Mouse (Mus musculus) C2C12 (cell line): ENCODE measurements around the gene Ldhd. TPM values are rescaled to one million over a fixed set of nuclear protein-coding genes. Genes with fewer than 3 reads are reported as not detected.

Experiments used
- H3K27me3 ChIP-seq: one replicate; pipeline ENCODE4 v1.6.1; 2011; ENCODE audit not compliant: control insufficient read depth, insufficient read depth, insufficient read length
- H3K36me3 ChIP-seq: one replicate; pipeline ENCODE4 v1.6.1; 2011; ENCODE audit not compliant: control insufficient read depth, insufficient read depth
- H3K4me3 ChIP-seq: one replicate; pipeline ENCODE4 v1.5.1; 2011; ENCODE audit warnings: mild to moderate bottlenecking, control low read depth; ENCODE audit not compliant: poor library complexity, insufficient read depth, severe bottlenecking
- H3K79me2 ChIP-seq: one replicate; pipeline ENCODE4 v1.6.1; 2011; ENCODE audit not compliant: control insufficient read depth, insufficient read depth
- H3K79me3 ChIP-seq: one replicate; pipeline ENCODE4 v1.6.1; 2011; ENCODE audit warnings: low read depth, control low read depth
- H3ac ChIP-seq: one replicate; pipeline ENCODE3; 2011; ENCODE audit warnings: low read depth; ENCODE audit not compliant: control insufficient read depth, insufficient read length
- CEBPB ChIP-seq: IDR thresholded peaks from one replicate; pipeline ENCODE4 v1.6.1; 2011; ENCODE audit warnings: low read depth, mild to moderate bottlenecking, control low read depth, moderate library complexity
- CTCF ChIP-seq: IDR thresholded peaks from one replicate; pipeline ENCODE4 v1.5.1; 2011; ENCODE audit not compliant: control insufficient read depth, insufficient read depth, insufficient read length
- FOSL1 ChIP-seq: IDR thresholded peaks from one replicate; pipeline ENCODE4 v1.8.0; 2011; ENCODE audit warnings: mild to moderate bottlenecking, low read length; ENCODE audit not compliant: poor library complexity, insufficient read depth, severe bottlenecking
- MAX ChIP-seq: IDR thresholded peaks from one replicate; pipeline ENCODE4 v1.6.1; 2011; ENCODE audit warnings: mild to moderate bottlenecking, control low read depth
- MYOD1 ChIP-seq: IDR thresholded peaks from one replicate; pipeline ENCODE4 v1.6.1; 2011; ENCODE audit warnings: low read depth; ENCODE audit not compliant: control insufficient read depth, insufficient read length
- MYOG ChIP-seq: IDR thresholded peaks from one replicate; pipeline ENCODE4 v1.6.1; 2011; ENCODE audit not compliant: control insufficient read depth, insufficient read length; ENCODE audit errors: extremely low read depth
- USF1 ChIP-seq: IDR thresholded peaks from one replicate; pipeline ENCODE4 v1.6.1; 2011; ENCODE audit warnings: low read depth, mild to moderate bottlenecking, control low read depth, moderate library complexity
- polyA plus RNA-seq: library from polyadenylated mRNA; unstranded; fragments of >200 nt; fragmentation: generic; extraction: Trizol; gene quantifications from one replicate; pipeline ENCODE4 v1.2.1, GENCODE M21; 2012; ENCODE audit warnings: missing spikeins

The Ldhd gene
- polyA plus RNA-seq, 1 experiment = 0.06 TPM

GRCm38 (mm10) chr8:111619936-111620335, 10.2 kb downstream of the Ldhd start:
- H3K27me3 ChIP-seq = no peaks in the 10 kb centered on the region
- H3K79me2 ChIP-seq = peaks cover 18% of the 10 kb centered on the region
- H3K79me3 ChIP-seq = no peaks in the 10 kb centered on the region
- H3K36me3 ChIP-seq = peaks cover 19% of the 10 kb centered on the region
- no peak for TF ChIP-seq FOSL1
- no peak for TF ChIP-seq CEBPB
- no peak for TF ChIP-seq MAX
- TF ChIP-seq MYOD1 = no peak
- TF ChIP-seq MYOG = no peak
- no peak for TF ChIP-seq USF1
- no peak for TF ChIP-seq CTCF
- no peak overlapping the region for H3K4me3 ChIP-seq
- no peak overlapping the region for H3ac ChIP-seq

- no peak for TF ChIP-seq MAX
- no peak for TF ChIP-seq CTCF
- TF ChIP-seq USF1 = no peak
- no peak for TF ChIP-seq FOSL1
- no peak for TF ChIP-seq CEBPB
- TF ChIP-seq MYOG = no peak
- no peak for TF ChIP-seq MYOD1
- Histone ChIP-seq H3ac (no peak overlapping the region), H3K79me2 (peaks cover 27% of the 10 kb centered on the region), H3K27me3 (no peaks in the 10 kb centered on the region), H3K36me3 (peaks cover 19% of the 10 kb centered on the region), H3K79me3 (peaks cover 5% of the 10 kb centered on the region), H3K4me3 (no peak overlapping the region)
Measured at GRCm38 (mm10) chr8:111618273-111618672, 11.9 kb downstream of the Ldhd start.

- peaks cover 5% of the 10 kb centered on the region for H3K79me3 ChIP-seq
- no peak overlapping the region for H3K4me3 ChIP-seq
- H3ac ChIP-seq = no peak overlapping the region
- H3K79me2 ChIP-seq = peaks cover 27% of the 10 kb centered on the region
- peaks cover 18% of the 10 kb centered on the region for H3K36me3 ChIP-seq
- H3K27me3 ChIP-seq = no peaks in the 10 kb centered on the region
- TF ChIP-seq CTCF (no peak), FOSL1 (no peak), MYOD1 (no peak), USF1 (no peak), MYOG (no peak), MAX (no peak), CEBPB (no peak)
Measured at GRCm38 (mm10) chr8:111617812-111618211, 12.4 kb downstream of the Ldhd start.

- H3K4me3 ChIP-seq = no peak overlapping the region
- H3ac ChIP-seq = no peak overlapping the region
- no peaks in the 10 kb centered on the region for H3K27me3 ChIP-seq
- peaks cover 6% of the 10 kb centered on the region for H3K79me3 ChIP-seq
- peaks cover 18% of the 10 kb centered on the region for H3K36me3 ChIP-seq
- TF ChIP-seq MYOG = no peak
- no peak for TF ChIP-seq MYOD1
- TF ChIP-seq USF1 = no peak
- no peak for TF ChIP-seq FOSL1
- TF ChIP-seq CEBPB = no peak
- TF ChIP-seq CTCF = no peak
- no peak for TF ChIP-seq MAX
- peaks cover 33% of the 10 kb centered on the region for H3K79me2 ChIP-seq
Measured at GRCm38 (mm10) chr8:111614786-111615701, 15.1 kb downstream of the Ldhd start.

GRCm38 (mm10) chr8:111613181-111613580, 17.0 kb downstream of the Ldhd start:
- Histone ChIP-seq H3ac (no peak overlapping the region), H3K79me2 (peaks cover 46% of the 10 kb centered on the region), H3K79me3 (peaks cover 8% of the 10 kb centered on the region), H3K4me3 (no peak overlapping the region), H3K27me3 (no peaks in the 10 kb centered on the region), H3K36me3 (peaks cover 13% of the 10 kb centered on the region)
- TF ChIP-seq CEBPB = no peak

- H3ac ChIP-seq = no peak overlapping the region
- no peak overlapping the region for H3K4me3 ChIP-seq
- peaks cover 11% of the 10 kb centered on the region for H3K36me3 ChIP-seq
- H3K79me3 ChIP-seq = peaks cover 27% of the 10 kb centered on the region
- H3K79me2 ChIP-seq = peaks cover 75% of the 10 kb centered on the region
- TF ChIP-seq USF1 (no peak), MYOG (no peak), CTCF (no peak), MYOD1 (no peak), MAX (no peak), CEBPB (no peak), FOSL1 (no peak)
- H3K27me3 ChIP-seq = no peaks in the 10 kb centered on the region
Measured at GRCm38 (mm10) chr8:111607414-111607813, 22.8 kb downstream of the Ldhd start.
